Mouse (Mus musculus) left cerebral cortex, postnatal 36 days (tissue): ENCODE measurements around the gene Heatr6. TPM values are rescaled to one million over a fixed set of nuclear protein-coding genes. Genes with fewer than 3 reads are reported as not detected.

Source experiments
- DNase-seq, 2 experiments: peaks; one replicate each; pipeline ENCODE4 v3.0.0; 2021 to 2022; ENCODE audit warnings: low spot score in 2 of 2, mixed read lengths in 1 of 2
- intact Hi-C: fragments of 180-260 bp; cut with DNase I; formaldehyde crosslinking; loops from one replicate; pipeline ENCODE4 v1.15.1; 2025
- total RNA-seq, 2 experiments: library from RNA; stranded (reverse); gene quantifications; 2 replicates each; pipeline ENCODE4 v1.2.3; 2021

The Heatr6 gene
- total RNA-seq, 2 experiments from 2014 or later: 12.0 to 19.3 TPM

DNA sequence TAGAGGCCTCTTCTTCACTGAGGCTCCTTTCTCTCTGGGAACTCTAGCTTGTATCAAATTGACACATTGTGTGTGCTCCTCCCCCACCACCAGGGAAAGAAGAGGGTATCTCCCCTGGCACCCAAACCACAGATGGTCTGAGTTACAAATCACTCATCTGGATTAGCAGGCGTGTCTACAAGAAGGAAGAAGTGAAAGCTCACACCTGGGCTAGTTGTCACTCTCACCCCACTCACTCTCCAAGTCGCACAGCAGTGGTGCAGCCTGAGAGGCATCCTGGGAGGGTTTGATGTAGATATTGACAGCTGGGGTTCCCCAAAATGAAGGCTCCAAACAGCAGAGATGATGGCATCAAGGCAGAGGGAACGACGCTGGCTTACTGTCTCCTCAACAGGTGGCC, 7.3 kb upstream of the Heatr6 start:
- intact Hi-C loops: no loop called here
- DNase-seq: no peak

DNA sequence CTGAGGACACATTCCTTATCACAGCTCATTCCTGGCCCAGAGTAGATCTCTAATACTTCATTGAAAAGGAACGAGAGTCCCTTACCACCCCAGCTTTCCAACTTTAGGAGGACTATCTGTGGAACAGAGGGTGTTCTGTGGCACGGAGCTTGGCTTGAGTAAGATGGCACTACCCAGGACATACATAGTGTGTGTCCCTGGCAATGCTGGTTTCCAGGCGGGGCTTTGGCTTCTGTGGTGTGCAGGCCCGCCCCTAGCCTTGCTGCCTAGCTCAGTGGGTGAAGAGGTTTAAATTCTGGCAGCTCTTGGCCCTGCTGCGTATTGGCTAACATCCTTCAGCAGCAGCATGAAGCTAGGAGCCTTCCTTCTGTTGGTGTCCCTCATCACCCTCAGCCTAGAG, 6.8 kb upstream of the Heatr6 start, which contains the start of gene Wfdc21:
Gene Wfdc21, plus strand, starts transcription at position 260 of the 400 bp plus-strand sequence.
- intact Hi-C loops: no loop called here
- no peak for DNase-seq

DNA sequence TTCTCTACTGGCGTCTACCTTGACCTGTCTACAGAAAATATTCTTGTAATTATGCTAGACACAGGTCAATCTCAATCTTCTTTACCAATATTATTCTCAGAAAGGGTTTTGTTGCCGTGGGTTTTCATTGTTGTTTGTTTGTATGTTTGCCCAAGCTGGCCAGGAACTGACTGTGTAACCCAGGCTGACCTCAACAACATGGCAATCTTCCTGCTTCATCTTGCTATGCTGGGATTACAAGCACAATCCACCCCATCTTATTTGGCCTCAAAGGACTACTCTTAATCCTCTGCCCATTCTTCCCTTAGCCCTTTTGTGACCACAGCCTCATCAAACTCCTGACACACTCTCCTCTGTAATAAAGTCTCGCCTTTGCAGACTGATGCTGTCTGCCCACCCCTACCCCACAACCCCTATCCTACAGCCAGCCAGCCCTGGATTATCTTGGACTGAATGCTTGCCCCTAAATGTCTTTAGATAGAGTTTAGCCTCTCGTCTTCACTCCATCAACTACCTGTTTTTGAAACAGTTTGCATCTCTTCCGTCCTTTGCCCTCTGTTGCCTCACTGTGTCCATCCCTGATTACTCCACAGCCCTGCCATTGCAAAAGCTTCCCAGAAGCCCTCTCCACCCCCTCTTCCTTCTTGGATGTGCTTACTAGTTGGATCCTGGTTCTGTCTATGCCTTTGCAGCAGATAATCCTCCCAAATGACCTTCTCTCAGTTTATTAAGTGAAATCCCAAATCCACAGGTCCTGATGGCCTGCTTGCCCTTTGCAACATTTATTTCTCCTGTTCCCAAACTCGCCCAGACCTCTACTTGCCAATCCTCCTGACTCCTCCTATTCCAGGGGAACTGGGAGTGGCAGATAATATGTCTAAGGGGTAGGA, 5.9 kb upstream of the Heatr6 start:
- no peak for DNase-seq
- intact Hi-C loops: no loop called here

DNA sequence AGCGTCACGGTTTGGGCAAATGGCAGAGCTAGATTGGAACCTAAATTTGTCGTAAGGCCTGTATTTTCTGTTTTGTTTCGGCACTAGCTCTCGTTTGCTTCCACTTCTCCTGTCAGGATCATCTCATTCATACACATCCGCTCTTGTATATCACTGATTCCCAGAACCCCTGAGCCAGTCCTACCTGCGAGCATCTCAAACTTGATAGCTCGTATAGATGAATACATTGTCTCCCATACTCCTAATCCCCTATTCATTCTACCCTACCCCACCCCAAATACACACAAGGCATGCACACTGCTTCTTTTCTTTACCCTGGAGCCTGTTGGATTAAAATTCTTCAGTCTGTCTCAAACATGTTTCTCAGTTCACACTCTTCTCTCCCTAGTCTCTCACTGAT, 731 bp downstream of the Heatr6 start:
- no peak for DNase-seq
- intact Hi-C loops: no loop called here

DNA sequence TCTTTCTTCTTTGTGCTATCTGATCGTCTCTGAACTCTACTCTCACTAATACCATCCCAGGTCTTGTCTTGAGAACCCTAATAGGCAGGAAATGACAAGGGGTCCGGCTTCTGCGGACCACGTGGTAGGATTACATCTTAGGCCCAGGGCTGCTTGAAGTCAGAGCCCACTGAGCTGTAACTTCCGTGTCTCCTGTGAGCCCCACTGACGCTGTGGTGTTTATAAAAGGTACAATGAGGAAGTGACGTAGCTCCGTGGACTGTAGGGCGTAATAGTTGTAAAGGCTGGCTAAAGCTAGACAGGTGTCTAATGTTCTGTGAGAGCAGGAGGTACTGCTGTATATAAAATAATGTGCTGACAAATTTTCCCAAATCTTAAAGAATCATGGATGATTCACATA, 13.8 kb downstream of the Heatr6 start:
- no peak for DNase-seq
- intact Hi-C loops: no loop called here

DNA sequence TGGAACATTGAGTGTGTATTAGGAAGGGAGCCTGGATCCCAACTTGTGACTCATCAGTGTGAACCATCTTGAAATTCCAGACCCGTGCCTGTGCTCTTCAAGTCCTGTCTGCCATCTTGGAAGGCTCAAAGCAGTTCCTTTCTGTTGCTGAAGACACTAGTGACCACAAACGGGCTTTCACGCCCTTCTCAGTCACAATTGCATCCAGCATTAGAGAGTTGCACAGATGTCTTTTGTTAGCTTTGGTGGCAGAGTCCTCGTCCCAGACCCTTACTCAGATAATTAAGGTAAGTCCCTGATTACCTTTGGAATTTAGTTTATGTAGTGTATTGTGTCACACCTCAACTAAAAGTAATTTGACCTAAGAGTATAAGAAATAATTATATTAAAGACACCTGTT, 15.5 kb downstream of the Heatr6 start:
- intact Hi-C loops: no loop called here
- no peak for DNase-seq

DNA sequence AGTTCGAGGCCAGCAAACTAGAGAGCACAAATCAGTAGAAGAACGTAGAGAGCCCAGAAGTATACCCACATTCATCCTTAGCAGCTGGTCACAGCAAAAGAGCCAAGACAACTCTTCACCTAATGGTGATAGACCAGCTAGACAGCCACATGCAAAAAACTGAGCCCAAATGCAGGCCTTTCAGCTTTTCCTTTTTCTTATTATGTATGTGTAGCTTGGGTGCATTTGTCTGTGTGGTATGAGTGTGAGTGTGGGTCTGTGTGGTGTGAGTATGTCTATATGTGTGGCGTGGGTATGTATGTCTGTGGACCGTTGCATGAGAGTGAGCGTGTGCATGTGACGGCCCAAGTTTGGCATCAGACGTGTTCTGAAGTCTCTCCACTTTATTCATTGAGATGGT, 17.5 kb downstream of the Heatr6 start:
- no peak for DNase-seq
- intact Hi-C loops: no loop called here

DNA sequence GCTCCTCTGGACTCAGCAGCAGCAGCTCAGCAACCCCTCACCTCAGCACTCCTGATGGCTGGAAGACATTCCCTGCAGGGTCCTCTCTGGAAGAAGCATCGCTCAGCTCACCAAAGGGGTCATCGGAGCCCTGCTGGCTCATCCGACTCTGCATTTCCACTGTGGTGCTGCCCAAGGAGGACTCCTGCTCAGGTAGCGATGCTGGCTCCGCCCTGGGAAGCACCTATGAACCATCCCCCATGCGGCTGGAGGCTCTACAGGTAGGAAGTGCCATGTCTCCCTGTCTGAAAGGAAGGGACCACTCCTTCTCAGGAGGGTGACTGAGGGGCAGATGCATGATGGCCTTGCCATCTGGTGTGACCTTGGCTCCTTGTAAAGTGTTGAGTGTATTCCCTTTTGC, 18.8 kb downstream of the Heatr6 start:
- intact Hi-C loops: no loop called here
- DNase-seq: no peak

DNA sequence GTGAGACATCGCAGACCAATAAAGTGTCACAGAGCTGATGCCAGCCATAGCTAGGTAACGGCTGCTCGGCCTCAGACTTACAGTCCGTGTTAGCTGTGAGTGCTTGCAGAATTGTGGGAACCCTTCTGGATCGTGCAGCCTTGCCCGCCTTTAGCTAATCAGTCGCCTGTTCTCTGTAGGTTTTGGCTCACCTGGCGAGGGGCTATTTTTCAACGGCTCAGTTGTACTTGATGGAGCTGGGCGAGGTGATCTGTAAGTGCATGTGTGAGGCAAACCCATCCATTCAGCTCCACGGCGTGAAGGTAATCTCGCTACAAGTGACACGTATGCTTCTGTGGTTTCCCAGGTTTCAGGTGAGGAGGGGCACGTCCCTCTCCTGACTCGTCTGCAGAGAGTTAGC, 20.2 kb downstream of the Heatr6 start:
- no peak for DNase-seq
- intact Hi-C loops: no loop called here

DNA sequence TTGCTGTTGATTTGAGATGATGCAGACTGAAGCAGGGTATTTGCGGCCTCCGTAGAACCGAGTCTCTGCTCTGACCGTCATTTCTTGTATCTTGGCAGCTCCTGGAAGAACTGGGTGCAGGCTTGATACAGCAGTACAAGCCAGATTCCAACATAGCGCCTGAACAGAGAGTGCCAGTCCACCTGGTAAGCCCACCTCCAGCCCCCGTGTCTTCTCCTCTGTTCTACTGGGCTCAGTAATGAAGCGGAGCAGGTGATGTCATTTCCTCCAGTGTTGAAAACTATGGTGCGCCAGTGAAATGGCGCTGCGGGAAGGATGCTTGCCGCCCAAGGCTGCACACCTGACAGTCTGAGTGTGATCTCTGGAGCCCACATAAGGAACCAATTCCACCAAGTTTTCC, 20.8 kb downstream of the Heatr6 start:
- DNase-seq: no peak
- intact Hi-C loops: no loop called here

DNA sequence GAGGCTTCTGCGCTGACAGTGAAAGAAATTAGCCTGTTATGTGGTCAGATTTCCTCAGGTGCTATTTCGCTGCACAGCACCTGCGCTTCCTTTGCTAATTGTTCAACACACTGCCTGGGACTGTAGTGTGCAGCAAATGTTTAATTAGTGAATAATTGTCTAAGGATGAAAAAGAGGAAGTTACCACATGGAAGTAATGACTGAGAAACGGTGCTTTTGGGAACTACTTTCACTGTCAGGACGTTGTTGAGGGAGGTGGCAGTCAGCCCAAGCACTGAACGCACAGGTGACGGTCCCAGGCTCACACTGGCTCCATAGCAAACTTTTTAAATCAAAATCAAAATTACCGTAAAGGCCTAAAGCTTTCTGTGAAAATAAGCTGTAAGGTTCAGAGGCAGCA, 23.3 kb downstream of the Heatr6 start:
- no peak for DNase-seq
- intact Hi-C loops: no loop called here

DNA sequence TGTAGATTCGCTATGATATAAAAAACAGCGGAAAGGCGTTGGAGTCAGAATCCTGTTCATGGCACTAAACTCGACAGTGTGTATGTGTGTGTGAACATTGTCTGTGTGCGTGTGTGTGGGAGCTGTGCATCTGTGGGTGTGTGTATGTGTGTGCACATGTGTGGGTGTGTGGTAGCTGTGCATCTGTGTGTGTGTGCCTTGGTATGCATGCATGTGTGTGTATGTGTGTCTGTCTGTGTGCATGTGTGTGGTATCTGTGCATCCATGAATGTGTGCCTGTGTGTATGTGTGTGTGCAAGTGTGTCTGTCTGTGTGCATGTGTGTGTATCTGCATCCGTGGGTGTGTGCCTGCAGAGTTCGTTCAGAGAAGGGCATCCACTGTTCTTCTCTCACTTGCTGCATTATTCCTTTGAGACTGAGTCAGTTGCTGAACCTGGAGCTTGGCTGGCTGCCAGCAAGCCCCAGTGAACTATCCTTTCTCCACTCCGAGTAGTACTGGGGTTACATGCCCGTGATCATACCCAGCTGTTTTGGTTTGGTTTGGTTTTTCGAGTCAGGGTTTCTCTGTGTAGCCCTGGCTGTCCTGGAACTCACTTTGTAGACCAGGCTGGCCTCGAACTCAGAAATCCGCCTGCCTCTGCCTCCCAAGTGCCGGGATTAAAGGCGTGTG, 30.6 kb downstream of the Heatr6 start:
- intact Hi-C loops: loop anchor here (10.0 kb wide), 1 partner anchor 241 kb away; no protein-coding TSS in a partner anchor
- no peak for DNase-seq

DNA sequence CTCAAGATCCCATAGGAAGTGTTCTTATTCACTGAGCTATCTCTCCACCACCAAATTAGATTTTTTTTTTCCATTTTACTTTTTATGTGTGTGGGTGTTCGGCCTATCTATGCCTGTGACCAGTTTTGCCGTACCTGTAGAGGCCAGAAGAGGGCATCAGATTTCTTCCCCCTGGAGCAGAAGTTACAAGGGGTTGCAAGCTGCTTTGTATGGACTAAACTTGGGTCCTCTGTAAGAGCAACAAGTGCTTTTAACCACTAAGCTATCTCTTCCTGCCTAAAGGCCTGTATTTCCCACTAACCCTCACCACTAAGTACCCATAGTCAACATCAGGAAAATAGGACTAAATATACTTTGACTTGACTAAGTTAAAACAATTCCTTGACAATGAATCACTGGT, 31.2 kb downstream of the Heatr6 start:
- peak in 1 of 2 experiments; percentile 13 for DNase-seq
- intact Hi-C loops: loop anchor here (1.0 to 10.0 kb wide), 2 partner anchors 152 to 240 kb away; no protein-coding TSS in a partner anchor

DNA sequence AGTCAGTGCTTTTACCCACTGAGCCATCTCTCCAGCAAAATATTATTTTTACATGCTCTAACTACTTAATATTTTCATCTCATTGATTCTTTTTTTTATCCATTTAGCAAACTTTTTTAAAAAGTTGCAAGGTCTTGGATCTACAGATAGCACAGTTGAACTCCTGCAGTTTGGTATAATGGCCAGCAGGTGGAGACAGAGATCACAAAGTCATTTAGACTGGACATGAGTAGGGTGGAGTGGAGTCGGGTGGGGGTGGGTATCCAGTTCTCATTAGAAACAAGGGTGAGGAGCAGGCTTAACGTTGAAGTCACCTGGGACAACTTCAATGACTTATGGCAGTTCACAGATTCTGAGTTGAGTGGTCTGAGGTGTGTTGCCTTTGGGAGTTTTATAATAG, 31.9 kb downstream of the Heatr6 start:
- intact Hi-C loops: loop anchor here (1.0 to 10.0 kb wide), 2 partner anchors 151 to 239 kb away; no protein-coding TSS in a partner anchor
- DNase-seq: peak; percentile 14 to 38

DNA sequence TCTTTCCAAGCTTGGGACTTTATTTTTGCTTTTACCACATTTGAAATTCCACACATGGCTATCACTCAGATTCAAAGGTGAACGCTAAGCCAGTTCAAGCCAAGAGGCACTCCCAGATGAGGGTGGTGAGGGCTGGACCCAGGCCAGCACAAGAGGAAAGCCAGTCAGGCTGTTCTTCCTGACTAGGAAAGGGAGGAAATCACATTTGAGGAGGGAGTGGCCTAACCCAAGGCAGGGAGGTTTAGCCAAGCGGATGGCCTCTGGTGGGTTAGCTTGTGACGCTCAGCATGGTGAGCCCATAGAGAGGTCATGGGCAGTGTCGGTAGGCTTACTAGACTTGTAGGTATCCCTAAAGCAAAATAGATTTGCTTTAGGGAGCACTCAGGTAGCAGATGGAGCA, 33.3 kb downstream of the Heatr6 start:
- DNase-seq: no peak
- intact Hi-C loops: loop anchor here (10.0 kb wide), 1 partner anchor 238 kb away; no protein-coding TSS in a partner anchor

DNA sequence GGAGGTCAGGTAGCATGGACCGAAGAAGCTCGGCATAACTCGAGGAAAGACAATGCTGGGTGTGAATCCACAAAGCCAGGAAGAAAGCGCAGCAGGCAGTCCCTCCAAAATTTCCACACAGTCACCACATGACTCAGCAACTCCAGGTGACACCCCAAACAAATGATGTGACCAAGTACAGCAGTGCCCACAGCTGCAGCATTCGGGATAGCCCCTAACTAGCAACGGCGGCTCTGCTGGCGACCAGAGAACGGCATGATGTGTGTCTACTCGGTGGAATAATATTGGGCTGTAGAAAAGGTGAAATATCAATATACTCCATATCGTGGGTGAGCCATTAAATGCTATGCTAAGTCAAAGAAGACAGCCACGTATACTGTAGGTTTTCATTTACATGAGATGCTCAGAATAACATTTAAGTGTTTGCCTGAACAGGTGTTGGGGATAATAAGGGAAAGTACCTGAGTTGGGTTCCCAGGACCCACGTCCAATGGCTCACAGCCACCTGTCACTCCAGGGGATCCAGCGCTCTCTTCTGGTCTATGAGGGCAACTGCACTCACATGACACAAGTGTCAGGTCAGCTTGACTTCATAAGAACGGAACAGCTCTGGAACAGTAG, 34.0 kb downstream of the Heatr6 start:
- intact Hi-C loops: loop anchor here (10.0 kb wide), 1 partner anchor 237 kb away; no protein-coding TSS in a partner anchor
- DNase-seq: no peak

DNA sequence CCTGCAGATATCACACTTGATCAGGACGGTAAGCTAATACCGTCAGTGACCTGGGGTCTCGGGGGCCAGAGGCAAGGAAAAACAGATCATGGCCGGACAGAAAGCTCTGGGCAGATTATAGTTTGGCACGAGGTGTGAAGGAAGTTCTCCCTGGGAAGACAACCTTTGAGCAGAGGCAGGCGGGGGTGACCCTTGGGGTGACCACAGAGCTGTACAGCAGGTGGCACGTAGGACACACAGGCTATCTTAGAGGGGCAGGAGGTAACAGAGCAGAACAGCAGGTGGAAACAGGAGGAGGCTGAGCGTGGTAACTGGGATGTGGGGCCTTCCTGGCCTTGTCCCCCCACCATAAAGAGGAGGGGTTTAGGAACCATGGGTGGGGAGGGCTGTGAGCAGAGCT, 34.8 kb downstream of the Heatr6 start:
- no peak for DNase-seq
- intact Hi-C loops: loop anchor here (10.0 kb wide), 1 partner anchor 236 kb away; no protein-coding TSS in a partner anchor

DNA sequence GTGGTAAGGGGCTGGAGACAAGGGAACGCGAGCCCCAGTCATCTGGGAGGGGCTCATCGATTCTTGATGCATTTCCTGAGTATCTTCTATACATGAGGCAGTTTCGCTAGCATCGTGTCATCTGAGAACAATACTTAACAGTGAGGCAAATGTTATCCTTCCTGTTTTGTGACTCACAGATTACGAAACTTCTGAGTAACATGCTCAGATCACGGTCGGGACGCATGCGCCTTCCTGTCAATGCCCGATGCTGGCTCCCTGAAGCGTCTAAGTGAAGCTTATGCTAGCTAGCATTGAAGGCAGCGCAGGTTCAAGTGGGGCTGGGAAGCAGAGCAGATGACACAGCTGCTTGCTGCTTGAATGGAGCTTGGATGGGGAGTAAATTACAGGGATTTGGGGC, 35.8 kb downstream of the Heatr6 start:
- no peak for DNase-seq
- intact Hi-C loops: loop anchor here (10.0 kb wide), 1 partner anchor 236 kb away; no protein-coding TSS in a partner anchor

DNA sequence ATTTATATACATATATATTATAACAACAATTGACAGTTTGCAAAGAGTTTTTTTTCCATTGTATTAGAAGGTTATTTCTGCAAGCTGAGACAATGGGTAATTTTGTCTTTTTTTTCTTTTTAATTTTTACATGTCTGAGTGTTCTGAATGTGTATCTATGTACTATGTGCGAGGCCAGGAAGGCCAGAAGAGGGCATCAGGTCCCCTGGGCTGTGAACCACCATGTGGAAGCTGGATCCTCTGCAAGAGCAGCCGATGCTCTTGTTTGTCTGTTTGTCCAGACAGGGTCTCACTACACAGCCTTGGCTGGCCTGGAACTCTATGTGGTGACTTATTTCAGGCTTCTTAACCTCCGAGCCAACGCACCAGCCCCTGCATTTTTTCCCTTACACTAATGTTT, 37.6 kb downstream of the Heatr6 start:
- intact Hi-C loops: no loop called here
- no peak for DNase-seq

DNA sequence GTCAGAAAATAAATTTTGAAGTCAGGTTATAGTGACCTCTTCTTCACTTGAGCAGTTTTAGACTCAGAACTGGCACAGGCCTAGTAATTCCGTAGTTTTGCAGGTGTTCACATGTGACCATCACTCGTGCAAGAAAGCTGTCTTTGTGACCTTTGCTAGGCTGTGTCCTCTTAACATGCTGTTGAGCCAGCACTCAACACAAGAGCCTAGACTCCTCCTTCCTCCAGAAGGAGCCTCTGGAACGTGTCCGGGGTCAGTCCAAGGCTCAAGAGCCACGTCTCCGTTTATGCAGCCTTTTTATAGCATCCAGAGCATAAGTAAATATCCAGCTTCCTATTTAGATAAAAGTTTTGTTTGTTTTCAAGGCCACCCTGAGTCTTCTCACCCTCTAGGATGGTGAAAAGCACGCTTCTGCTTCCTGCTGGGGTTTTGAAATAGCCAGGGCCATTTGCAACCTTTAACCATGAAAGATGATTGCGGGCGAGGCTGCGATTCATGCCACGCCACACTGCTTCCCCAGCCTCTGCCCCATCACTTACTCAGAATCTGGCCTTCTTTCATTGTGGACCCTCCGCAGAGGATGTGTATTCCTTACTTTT, 38.9 kb downstream of the Heatr6 start:
- DNase-seq: no peak
- intact Hi-C loops: no loop called here
